Mouse (Mus musculus): ENCODE measurements around the gene Lmod2. TPM values are rescaled to one million over a fixed set of nuclear protein-coding genes. Genes with fewer than 3 reads are reported as not detected.

Gene Lmod2
- total RNA-seq (2017), result not detected in 2 replicates

DNA sequence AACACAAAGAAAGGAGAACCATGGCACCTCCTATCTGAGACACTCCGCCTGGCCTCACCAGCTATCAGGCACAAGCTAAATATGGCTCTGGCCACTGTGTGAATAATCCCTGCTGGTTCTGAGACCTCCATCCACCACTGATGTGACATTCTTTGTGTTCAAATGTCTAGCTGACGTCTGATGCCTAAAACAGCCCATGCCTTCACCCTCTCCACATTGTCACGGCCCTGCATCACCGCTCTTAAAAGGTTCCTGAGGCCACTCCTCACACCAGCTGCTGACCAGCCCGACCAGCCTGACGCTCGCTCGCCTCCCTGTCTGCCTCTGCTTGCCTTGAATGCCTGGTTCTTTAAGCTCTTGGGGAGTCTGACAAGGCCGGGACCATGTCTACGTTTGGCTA is at the start of gene Lmod2:
Lmod2 (plus strand) TSS at position 263 of the 400 bp plus-strand sequence.
- ATAC-seq (ENCODE audit: extremely low read depth, insufficient number of reproducible peaks, low FRiP score, poor library complexity, severe bottlenecking), result no peak

DNA sequence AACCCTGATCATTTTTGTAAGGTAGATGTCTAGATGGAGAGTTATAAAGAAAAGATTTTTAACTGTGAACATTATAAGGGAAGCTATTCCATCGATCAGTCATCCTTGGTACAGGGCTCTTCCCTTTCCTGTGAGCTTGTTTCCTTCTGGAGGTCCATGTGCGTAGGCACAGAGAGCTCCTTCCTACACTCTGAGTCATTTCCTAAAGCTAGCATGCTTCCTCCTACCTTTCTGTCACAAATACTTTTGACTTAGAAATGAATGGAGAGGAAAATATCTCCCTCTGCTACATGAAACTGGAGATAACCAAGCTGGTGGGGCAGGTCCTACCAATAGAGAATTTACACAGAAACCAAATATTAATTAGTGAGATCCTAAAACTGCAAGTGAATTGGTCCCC is 47.8 kb upstream of the Lmod2 start:
- ATAC-seq (ENCODE audit: extremely low read depth, insufficient number of reproducible peaks, low FRiP score, poor library complexity, severe bottlenecking), result no peak

DNA sequence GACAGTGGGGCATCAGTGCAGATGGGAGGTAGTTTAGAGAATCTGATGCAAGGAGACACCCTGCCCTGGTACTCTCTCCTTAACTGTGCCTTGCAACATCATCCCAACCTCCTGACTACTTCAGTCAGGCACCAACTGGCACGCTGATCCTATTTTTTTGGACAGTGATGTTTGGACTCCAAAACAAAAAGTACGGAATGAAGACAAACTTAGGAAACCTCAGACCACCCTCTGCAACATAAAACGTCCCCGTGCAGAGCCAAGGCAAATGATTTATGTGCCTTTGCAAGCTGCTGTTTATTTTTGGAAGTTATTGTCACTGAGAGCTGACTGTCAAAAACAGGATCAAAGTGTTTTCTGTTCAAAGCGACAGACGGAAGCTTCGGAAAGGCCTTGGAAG is 45.5 kb upstream of the Lmod2 start:
- ATAC-seq (ENCODE audit: extremely low read depth, insufficient number of reproducible peaks, low FRiP score, poor library complexity, severe bottlenecking), result no peak

DNA sequence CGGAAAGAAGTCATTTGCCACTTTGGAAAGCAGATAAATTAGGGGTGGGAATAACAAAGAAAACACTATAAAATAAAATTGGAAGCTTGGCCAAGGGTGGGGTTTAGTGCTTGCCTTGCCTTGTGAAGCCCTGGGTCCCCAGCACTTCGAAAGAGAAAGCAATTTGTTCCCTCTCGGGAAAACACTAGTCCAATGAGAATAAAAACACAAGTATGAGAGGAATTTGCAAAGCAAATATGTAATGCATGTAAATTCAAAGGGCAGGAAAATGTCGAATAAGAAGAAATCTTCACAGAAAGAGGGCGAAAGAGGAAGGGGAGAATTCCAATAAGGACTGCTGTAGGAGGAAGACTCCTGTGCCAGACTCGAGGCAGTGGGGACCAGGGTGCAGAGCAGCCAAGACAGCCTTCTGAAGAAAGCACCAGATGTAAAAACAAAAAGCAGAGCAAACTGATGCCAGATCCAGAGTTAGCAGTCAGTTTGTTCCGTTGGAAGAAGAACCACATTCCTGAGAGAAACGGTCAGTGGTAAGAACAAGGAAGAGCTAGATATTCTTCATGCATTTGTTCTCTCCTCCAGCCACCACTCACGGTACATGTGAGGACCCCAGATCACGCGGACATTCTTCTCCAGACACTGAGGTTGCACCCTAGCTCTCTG is 43.0 kb upstream of the Lmod2 start:
- no peak for ATAC-seq (ENCODE audit: extremely low read depth, insufficient number of reproducible peaks, low FRiP score, poor library complexity, severe bottlenecking)

DNA sequence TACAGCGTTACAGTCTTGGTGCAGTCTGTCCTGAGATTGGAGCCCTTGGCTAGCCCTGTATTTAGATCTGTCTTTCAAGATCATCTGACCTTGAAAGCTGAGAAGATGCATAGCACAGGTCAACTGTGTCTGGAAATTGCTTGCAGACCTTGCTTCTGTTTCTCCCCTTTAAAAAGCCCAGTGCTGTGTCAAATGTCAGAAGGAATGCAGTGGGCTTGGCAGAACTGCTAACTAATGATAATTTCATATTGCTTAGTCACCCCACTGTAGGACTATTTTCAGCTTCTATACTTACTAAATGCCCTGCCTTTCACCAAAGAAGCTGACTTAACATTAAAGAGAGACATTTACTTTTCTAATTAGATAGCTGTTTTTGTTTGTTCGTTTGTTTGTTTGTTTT is 42.1 kb upstream of the Lmod2 start:
- no peak for ATAC-seq (ENCODE audit: extremely low read depth, insufficient number of reproducible peaks, low FRiP score, poor library complexity, severe bottlenecking)

DNA sequence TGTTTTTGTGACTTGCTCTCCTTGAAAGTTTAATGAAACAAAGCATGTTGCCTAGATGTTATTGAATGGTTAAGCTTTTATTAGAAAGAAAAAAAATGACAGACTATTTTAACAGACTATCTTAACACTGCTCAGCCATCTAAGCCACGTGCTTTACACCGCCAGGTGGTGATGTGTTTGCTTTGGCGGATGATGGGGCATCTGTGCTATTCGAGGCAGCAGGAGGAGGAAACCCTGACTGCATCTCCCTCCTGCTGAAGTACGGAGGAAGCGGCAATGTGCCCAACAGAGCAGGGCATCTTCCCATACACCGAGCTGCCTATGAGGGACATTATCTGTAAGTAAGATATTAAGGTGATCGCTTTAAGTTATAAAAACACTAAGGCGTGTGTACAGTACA is 33.5 kb upstream of the Lmod2 start:
- no peak for ATAC-seq (ENCODE audit: extremely low read depth, insufficient number of reproducible peaks, low FRiP score, poor library complexity, severe bottlenecking)

DNA sequence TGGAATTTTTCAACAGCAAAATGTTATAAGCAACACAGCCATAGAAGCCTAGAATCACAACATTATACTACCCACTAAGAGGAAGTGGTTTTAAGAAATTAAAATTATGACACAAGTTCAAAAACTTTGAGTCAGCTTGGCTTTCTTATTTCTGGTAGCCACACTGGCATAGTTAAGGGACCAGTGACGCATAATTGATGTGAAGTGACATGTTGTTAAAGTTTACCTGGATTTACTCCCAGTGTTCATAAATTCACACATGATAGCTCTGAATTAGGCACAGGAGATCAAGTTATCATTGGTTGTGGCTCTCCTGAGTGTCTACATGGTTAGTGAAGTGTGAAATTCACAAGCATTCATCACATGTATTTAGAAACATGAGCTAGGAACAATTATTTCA is 32.7 kb upstream of the Lmod2 start:
- no peak for ATAC-seq (ENCODE audit: extremely low read depth, insufficient number of reproducible peaks, low FRiP score, poor library complexity, severe bottlenecking)

DNA sequence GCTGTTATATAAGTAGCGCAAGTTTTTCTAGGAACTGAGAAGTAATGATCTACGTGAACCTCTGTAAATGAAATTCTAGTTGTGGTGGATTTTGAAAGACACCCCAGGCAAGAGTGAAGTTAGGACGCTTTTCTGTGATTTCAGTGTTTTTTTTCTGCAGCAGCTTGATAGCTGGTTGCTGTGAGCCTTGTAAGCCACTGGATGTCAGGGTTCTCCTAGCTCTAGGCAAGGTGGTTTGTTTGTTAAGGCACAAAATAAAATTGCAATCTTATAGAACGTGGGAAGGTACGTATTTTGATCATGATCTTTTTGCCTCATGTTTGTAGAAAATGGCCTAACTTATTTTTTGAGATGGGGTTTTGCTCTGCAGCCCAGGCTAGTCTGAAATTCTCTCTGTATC is 28.6 kb upstream of the Lmod2 start:
- no peak for ATAC-seq (ENCODE audit: extremely low read depth, insufficient number of reproducible peaks, low FRiP score, poor library complexity, severe bottlenecking)

DNA sequence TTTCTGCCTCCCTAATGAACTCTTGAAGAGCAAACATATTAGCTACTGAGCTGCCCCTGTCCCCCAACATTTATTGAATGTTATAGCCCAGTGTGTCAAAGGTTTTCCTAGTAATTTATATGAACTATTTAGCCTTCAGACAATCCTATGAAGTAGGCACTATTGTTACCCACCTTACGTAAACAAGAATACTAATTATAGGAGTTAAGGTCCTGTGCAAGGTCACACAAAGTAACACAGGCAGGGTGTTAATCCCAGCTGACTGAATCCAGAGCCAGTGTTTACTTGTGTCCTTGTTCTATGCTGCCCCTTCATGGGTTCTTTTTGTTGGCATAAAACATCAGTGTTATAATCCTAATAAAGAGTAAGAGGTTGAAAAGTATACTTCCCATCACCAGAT is 27.9 kb upstream of the Lmod2 start:
- no peak for ATAC-seq (ENCODE audit: extremely low read depth, insufficient number of reproducible peaks, low FRiP score, poor library complexity, severe bottlenecking)

DNA sequence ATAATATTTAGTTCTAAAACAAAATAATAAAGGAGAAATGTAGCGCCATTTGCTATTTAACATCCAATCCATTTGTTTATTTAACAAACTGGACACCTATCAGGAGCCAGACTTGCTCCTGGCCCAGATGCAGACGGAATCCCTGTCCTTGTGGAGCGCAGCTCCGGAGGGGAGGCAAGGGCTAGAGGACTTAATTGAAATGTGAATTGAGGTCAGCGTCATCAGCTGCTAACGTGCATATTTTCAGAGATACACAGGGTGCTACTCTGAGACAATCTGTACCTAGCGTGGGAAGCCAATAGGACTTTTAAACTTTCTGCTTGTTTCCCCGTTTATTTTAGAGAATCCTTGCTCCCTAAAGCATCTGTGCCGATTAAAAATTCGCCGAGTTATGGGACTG is 27.3 kb upstream of the Lmod2 start:
- ATAC-seq (ENCODE audit: extremely low read depth, insufficient number of reproducible peaks, low FRiP score, poor library complexity, severe bottlenecking), result no peak

DNA sequence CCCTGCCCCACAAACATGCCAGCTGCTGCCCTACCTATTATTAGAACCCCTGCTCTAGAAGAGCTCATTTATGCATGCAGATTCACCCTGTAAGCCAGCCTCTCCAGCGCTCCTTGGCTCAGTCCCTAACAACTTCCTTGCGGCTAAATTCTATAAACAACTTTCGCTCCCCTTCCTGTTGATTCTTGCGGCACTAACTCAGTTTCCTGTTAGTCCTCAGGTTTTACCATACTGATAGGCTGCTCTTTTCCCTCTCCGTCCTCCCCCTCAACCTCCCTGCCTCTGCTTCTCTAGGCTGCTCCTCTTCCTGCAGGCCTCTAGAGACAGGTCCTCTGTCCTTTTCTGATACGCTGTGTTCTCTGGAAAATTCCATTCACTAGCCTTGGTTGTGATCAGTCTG is 26.4 kb upstream of the Lmod2 start:
- no peak for ATAC-seq (ENCODE audit: extremely low read depth, insufficient number of reproducible peaks, low FRiP score, poor library complexity, severe bottlenecking)

DNA sequence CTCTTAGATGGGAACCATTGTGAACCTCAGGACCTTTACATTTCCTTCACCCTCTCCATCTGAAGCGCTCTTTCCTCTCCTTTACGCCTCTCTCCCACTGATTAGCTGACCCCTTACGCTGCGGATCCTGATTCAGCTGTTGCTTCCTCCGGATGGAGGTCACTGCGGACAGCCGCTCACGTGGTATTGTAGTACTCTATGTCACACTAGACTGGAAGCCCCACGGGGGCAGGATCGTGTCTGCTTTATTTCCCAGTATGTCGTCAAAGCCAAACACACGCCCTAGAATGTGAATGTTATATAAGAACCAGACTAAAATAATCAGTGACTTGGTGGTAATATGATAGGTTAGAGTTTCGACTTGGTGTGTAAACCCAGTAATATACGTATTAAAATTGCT is 25.1 kb upstream of the Lmod2 start:
- ATAC-seq (ENCODE audit: extremely low read depth, insufficient number of reproducible peaks, low FRiP score, poor library complexity, severe bottlenecking), result no peak

DNA sequence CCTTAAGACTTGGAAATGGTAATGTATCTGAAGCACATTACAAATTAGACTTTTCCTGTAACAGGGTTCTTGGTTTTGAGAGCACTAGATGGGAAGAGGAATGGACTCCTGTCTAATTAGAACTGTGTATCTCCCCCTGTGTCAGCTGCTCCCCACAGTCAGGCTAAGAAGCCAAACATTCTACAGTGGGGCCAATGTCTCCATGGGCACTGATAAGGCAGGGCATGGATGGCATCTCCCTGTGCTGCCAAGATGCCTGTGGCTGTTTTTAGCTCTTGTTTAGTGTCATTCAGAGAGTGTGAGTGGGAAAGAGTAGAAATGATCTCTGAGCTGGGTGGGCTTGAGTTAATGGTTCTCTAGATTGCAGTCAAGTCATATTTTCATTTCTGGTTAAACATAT is 24.2 kb upstream of the Lmod2 start:
- ATAC-seq (ENCODE audit: extremely low read depth, insufficient number of reproducible peaks, low FRiP score, poor library complexity, severe bottlenecking), result no peak

DNA sequence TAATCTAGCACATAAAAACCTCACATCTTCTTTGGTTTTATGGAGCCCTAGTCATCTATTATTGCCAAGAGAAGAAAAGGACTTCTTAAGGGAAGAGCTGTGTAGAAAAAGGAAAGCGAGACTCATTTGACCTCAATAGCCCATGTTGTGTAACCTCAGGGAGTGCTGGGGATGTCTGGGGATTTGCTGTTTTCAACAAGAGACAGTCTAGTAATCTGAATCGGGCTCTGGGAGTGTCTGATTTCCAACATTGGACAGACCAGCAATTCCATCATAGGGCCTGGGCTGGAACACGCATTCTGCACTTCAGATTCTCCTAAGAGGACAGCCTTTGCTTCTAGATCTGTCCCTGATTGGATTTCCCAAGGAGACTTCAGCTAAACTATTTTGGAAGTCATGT is 14.1 kb upstream of the Lmod2 start:
- no peak for ATAC-seq (ENCODE audit: extremely low read depth, insufficient number of reproducible peaks, low FRiP score, poor library complexity, severe bottlenecking)

DNA sequence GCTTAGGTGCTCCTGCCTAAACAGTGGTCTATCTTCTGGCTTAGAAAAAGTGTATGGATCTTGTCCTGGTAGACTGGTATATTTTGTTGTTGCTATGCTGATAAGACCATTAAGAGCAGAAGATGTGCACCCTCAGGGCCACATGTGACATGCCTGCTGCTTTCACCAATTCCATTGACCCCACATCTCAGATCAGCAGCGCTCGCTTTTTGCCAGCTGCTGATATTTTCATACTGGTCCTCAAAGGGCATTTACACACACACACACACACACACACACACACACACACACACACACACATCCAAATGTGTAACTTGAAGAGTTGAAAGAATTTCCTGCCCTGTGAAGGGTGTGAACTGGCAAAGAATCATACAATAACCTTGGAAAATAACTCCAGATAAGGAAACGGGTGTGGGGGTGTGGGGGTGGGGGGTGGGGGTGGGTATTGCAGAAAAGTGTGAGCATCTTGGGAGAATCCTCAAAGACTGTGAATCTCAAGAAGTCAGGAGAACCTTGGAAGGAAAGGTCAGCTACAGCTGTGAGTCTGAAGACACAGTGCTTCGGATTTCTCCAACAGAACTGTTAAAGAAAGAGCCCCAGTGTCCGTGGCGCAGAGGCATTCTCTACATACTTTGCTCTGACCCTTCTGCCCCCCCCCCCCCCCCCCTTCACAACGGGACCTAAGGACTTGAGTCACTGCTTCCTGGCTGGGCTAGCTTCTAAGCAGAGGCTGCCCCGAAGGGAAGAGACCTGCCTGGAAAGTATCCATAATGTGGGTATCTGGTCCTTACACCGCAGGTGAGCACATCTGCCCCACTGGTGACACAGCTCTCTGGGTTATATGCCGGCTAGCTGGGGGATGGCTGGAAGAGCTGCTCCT is 11.9 kb upstream of the Lmod2 start:
- ATAC-seq (ENCODE audit: extremely low read depth, insufficient number of reproducible peaks, low FRiP score, poor library complexity, severe bottlenecking), result no peak

DNA sequence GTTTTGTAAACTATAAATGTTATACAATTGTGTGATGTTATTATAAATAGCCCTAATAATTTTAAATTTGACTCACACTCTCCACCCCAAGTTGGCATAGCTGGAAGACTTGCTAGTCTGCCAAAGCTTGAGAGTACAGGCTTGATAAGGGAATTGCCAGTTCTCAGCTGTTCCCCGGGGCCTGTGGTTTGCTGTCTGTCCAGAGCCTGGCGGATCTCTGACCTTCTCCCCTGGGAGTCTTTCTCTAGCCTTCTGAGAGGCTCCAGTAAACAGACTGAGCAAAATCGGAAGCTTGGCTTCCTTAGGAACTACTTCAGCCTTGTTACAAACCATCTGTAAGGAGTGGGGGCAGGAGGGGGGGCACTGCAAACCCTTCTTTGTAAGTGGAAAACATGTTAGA is 10.7 kb upstream of the Lmod2 start:
- ATAC-seq (ENCODE audit: extremely low read depth, insufficient number of reproducible peaks, low FRiP score, poor library complexity, severe bottlenecking), result no peak

DNA sequence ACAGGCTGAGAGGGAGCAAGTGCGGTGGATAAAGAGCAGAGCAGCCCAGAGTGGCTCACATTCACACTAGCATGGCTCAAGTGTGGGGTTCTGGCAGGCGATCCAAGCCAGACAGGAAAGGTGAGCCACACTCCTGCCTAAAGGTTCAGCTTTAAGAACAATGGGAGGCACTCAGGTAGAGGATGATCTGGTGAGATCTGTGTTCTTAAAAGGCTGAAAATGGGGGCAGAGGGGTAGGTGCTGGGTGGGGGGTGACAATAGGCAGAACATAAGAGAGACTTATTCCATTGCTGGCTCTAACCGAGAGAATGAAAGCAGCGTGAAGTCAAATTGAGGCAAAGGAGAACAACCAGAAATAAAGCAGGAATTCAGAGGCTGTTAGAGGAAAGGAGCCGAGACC is 7.3 kb upstream of the Lmod2 start:
- ATAC-seq (ENCODE audit: extremely low read depth, insufficient number of reproducible peaks, low FRiP score, poor library complexity, severe bottlenecking), result no peak

DNA sequence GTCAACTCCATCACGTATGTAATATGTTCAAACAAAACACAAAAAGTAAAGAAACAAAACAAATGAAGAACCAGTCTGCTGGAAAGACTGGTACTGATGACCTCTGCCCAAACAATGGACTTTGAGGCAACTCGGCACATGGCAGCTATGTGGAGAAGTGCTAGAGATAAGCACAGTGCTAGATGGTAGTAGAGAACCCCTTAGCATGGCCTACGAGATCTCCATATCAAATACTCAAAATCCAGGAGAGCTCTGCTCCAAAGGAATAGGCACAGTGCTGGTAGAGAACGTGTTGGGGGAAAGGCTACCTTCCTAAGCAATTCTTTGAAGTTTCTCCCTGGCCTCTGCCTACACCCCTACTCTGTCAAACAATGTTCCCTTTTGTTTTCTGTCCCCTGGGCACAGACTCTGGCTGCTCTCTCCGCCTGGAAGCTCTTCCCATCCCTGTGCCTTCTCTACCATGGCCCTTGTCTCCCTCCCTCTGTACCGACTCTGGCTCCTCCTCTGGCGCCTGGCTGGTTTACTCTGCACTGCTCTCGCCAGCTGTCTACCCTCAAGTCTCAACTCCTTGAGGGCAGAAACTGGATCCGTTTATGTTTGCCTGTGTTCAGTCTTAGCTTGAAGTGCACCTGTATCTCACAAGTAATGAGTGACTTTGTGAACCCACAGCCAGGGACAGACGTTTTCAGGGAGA is 5.9 kb upstream of the Lmod2 start:
- no peak for ATAC-seq (ENCODE audit: extremely low read depth, insufficient number of reproducible peaks, low FRiP score, poor library complexity, severe bottlenecking)

DNA sequence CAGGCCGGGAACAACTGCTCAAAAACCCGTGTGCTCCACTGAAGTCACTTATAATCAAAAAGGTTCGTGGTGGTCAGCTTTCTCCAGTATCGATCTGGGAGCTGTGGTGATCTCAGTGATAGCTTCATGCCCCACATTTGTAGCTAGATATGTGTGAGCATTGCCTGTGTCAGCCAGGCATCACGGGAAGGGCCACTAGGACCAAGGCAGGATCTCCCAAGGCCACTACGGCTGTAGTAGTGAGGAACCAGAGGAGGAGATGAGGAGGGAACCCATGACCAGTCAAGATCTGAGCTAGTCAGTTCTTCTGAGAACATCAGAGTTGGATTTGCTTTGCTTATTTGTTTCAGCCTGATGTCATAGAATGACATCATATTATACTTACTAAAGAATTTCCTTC is 1.6 kb downstream of the Lmod2 start:
- ATAC-seq (ENCODE audit: extremely low read depth, insufficient number of reproducible peaks, low FRiP score, poor library complexity, severe bottlenecking), result no peak

DNA sequence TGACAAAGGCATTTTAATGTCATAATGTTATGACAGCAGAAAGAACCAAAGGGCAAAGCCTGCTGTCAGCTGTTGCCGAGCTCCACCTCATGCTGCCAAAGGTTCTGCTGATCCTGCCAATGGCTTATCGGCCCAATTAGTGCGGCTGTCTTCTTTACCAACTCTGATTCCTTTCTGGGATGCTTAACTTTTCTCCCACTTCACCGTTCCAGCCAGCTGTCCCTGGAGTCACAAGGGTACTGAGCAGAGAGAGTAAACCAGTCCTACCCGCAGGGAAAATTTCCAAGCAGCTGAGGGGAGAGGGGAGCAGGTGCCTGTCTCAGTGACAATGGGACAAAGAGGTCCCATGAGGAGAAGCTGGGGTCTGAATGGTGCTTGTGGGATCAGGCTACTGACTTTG is 2.1 kb downstream of the Lmod2 start:
- no peak for ATAC-seq (ENCODE audit: extremely low read depth, insufficient number of reproducible peaks, low FRiP score, poor library complexity, severe bottlenecking)
